10 mouse cellular contexts compared by ENCODE assay signal in genomic region chr7:24472937-24473336, GRCm38 (mm10). TPM values are rescaled to one million over a fixed set of nuclear protein-coding genes. Genes with fewer than 3 reads are reported as not detected.
DNase-seq lines count a peak whose midpoint lies in the region; ATAC-seq and TF ChIP-seq lines count a peak whose summit lies in the region.
"Had no signal": no experiment of that assay in that cellular context is flagged by ENCODE, and none has a peak within 500 bp of the region (broad histone marks: within the 10 kb centered on the region; RNA-seq: fewer than 3 reads in every experiment).

No protein-coding gene starts in this region.

- no peak overlapping the region for H3K9ac ChIP-seq in midbrain, embryonic 15.5 days
- H3K9ac ChIP-seq: embryonic facial prominence, embryonic 15.5 days had no signal

- peak; percentile 74 for DNase-seq in CD4-positive, CD25-positive, alpha-beta regulatory T cell, adult 2 months (ENCODE audit: low read depth, low spot score)
- DNase-seq in layer of hippocampus, adult 2 months (ENCODE audit: low spot score in 2 of 2), result no peak
- DNase-seq in layer of hippocampus, adult 9-10 months (ENCODE audit: low spot score), result no peak
- DNase-seq in c-Kit-positive CD71-positive TER-119-positive erythroid progenitor cells, embryonic 14.5 days (ENCODE audit: low spot score), result peak; percentile 46
- DNase-seq in layer of hippocampus, adult 11-12 months (ENCODE audit: low spot score), result no peak
- DNase-seq in cerebellum, postnatal 4 days (ENCODE audit: low spot score in 2 of 2), result no peak

- no peak for ATAC-seq in CD4-positive, CD25-positive, alpha-beta regulatory T cell, adult 4 months
- 0 out of 2 replicates have a peak, but pooled peaks have one; percentile 22 for ATAC-seq in midbrain, embryonic 15.5 days (replicated peaks)

- TF ChIP-seq CTCF in layer of hippocampus, adult 2 months (conservative IDR thresholded peaks at IDR 0.05), result peak; percentile 80

- no peaks in the 10 kb centered on the region for H3K9me3 ChIP-seq in midbrain, embryonic 15.5 days

- H3K4me2 ChIP-seq in midbrain, embryonic 15.5 days, result no peak overlapping the region
- H3K4me2 ChIP-seq: embryonic facial prominence, embryonic 15.5 days had no signal

- 73% methylated on average over 7 of the region's 7 CpGs for WGBS in midbrain, embryonic 15.5 days

- H3K27ac ChIP-seq in layer of hippocampus, adult 2 months, result no peak overlapping the region
- H3K27ac ChIP-seq in midbrain, embryonic 15.5 days, result no peak overlapping the region
- H3K27ac ChIP-seq: embryonic facial prominence, embryonic 15.5 days had no signal

- H3K27me3 ChIP-seq in midbrain, embryonic 15.5 days (replicated peaks), result no peaks in the 10 kb centered on the region
- H3K27me3 ChIP-seq: embryonic facial prominence, embryonic 15.5 days had no signal

- no peaks in the 10 kb centered on the region for H3K36me3 ChIP-seq in midbrain, embryonic 15.5 days (replicated peaks)
- H3K36me3 ChIP-seq: embryonic facial prominence, embryonic 15.5 days had no signal

- no peak overlapping the region for H3K4me3 ChIP-seq in layer of hippocampus, adult 2 months
- no peak overlapping the region for H3K4me3 ChIP-seq in midbrain, embryonic 15.5 days
- H3K4me3 ChIP-seq: embryonic facial prominence, embryonic 15.5 days had no signal

- H3K4me1 ChIP-seq in midbrain, embryonic 15.5 days, result no peaks in the 10 kb centered on the region

RNA-seq across cellular contexts. Expression of gene Cadm4, which starts 8.9 kb away (rescaled TPM):
- not detected for polyA plus RNA-seq in CD4-positive, CD25-positive, alpha-beta regulatory T cell, adult 4 months (2017; shearing (Covaris generic))
- total RNA-seq in layer of hippocampus, adult 2 months (2021), result 100 to 1,000 TPM; 128 to 132 TPM
- 79.2 and 81.1 TPM in 2 replicates for polyA plus RNA-seq in midbrain, embryonic 15.5 days (2015; fragmentation: Nextera tagmentation; extraction: Ambion mirVana)

RNA-seq across cellular contexts. Expression of gene Plaur, which starts 10.7 kb away (rescaled TPM):
- polyA plus RNA-seq in CD4-positive, CD25-positive, alpha-beta regulatory T cell, adult 4 months (2017; shearing (Covaris generic)), result 1 to 10 TPM in 1 of 2 experiments, under 1 TPM in 1; 0.66 to 5.8 TPM
- total RNA-seq in layer of hippocampus, adult 2 months (2021), result under 1 TPM; 0.23 to 0.32 TPM
- 1.6 and 1.9 TPM in 2 replicates for polyA plus RNA-seq in midbrain, embryonic 15.5 days (2015; fragmentation: Nextera tagmentation; extraction: Ambion mirVana)

RNA-seq across cellular contexts. Expression of gene Irgc1, which starts 20.8 kb away (rescaled TPM):
- polyA plus RNA-seq in CD4-positive, CD25-positive, alpha-beta regulatory T cell, adult 4 months (2017; shearing (Covaris generic)), result under 1 TPM; 0.35 to 0.56 TPM
- not detected for total RNA-seq in layer of hippocampus, adult 2 months (2021)
- not detected in 2 replicates for polyA plus RNA-seq in midbrain, embryonic 15.5 days (2015; fragmentation: Nextera tagmentation; extraction: Ambion mirVana)
- polyA plus RNA-seq: embryonic facial prominence, embryonic 15.5 days had no signal

RNA-seq across cellular contexts. Expression of gene Zfp428, which starts 33.9 kb away (rescaled TPM):
- polyA plus RNA-seq in CD4-positive, CD25-positive, alpha-beta regulatory T cell, adult 4 months (2017; shearing (Covaris generic)), result under 1 TPM in 1 of 2 experiments, not detected in 1; 0.56 TPM
- 10 to 100 TPM; 32.6 to 41.6 TPM for total RNA-seq in layer of hippocampus, adult 2 months (2021)
- polyA plus RNA-seq in midbrain, embryonic 15.5 days (2015; fragmentation: Nextera tagmentation; extraction: Ambion mirVana), result 336 and 344 TPM in 2 replicates

RNA-seq across cellular contexts. Expression of gene AC161166.1, which starts 39.3 kb away (rescaled TPM):
- not detected for polyA plus RNA-seq in CD4-positive, CD25-positive, alpha-beta regulatory T cell, adult 4 months (2017; shearing (Covaris generic))
- not detected for total RNA-seq in layer of hippocampus, adult 2 months (2021)
- polyA plus RNA-seq in midbrain, embryonic 15.5 days (2015; fragmentation: Nextera tagmentation; extraction: Ambion mirVana), result 2.1 and 2.2 TPM in 2 replicates
- total RNA-seq: left cerebral cortex, postnatal 10 days had no signal

Comparison
In these comparisons a context has a peak if more than half of its experiments do, and no peak if none do; other contexts are left out.
1. DNase-seq: peak in CD4-positive, CD25-positive, alpha-beta regulatory T cell, adult 2 months (single experiment) and c-Kit-positive CD71-positive TER-119-positive erythroid progenitor cells, embryonic 14.5 days (single experiment); none in layer of hippocampus, adult 2 months (0 of 2), layer of hippocampus, adult 9-10 months (single experiment), layer of hippocampus, adult 11-12 months (single experiment) and cerebellum, postnatal 4 days (0 of 2).
2. RNA of gene Cadm4, which starts 8.9 kb away (polyA plus RNA-seq): 79.2 to 81.1 TPM in midbrain, embryonic 15.5 days; not detected in CD4-positive, CD25-positive, alpha-beta regulatory T cell, adult 4 months; every median in the first group is over 10 times any median in the second.